Mouse (Mus musculus): ENCODE data around the gene Alkbh7. TPM values are rescaled to one million over a fixed set of nuclear protein-coding genes. Genes with fewer than 3 reads are reported as not detected.
A peak's percentile ranks its signal among the peaks of the same experiment; 100 is the strongest.

Alkbh7 gene
- total RNA-seq, 2 experiments from 2014 or later = 7.6 to 13.0 TPM

- ATAC-seq (ENCODE audit: poor library complexity, severe bottlenecking) = no peak
Observed at GRCm38 (mm10) chr17:57029691-57030090, 32.6 kb downstream of the Alkbh7 start.

DNA sequence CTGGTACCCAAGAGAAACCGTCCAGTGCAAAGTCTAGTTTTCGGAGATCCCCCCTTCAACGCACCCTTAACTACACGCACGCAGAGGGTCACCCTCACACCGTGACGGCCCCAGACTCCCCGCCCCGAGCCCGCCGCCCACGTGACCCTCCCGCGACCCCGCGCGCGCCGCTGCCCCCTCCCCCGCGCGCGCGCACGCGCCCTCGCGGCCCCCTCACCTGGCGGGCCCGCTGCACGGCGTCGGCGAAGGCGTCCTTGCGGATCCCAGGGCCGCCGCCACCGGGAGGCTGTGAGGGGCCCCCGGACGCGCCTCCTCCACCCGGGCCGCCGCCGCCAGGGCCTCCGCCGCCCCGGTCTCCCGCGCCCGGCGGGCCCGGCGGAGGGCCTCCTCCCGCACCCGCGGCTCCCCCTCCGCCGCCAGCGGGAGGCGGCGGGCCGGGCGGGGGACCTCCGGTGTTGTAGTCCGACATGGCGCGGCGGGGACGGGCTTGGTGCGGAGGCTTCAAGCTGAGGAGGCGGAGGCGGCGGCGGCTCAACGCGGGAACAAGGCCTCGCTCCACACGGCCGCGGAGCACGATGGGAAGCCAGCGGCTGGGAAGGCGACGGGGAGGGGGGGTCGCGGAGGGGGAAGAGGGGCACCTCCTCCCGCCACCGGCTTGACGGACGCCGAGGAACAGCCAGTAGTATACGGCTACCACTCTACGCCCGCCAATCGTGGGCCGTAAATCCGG, 34.0 kb downstream of the Alkbh7 start, which contains the start of gene Khsrp:
Gene Khsrp, minus strand, starts transcription at position 592 of the 730 bp plus-strand sequence.
- ATAC-seq (ENCODE audit: poor library complexity, severe bottlenecking) = no peak

DNA sequence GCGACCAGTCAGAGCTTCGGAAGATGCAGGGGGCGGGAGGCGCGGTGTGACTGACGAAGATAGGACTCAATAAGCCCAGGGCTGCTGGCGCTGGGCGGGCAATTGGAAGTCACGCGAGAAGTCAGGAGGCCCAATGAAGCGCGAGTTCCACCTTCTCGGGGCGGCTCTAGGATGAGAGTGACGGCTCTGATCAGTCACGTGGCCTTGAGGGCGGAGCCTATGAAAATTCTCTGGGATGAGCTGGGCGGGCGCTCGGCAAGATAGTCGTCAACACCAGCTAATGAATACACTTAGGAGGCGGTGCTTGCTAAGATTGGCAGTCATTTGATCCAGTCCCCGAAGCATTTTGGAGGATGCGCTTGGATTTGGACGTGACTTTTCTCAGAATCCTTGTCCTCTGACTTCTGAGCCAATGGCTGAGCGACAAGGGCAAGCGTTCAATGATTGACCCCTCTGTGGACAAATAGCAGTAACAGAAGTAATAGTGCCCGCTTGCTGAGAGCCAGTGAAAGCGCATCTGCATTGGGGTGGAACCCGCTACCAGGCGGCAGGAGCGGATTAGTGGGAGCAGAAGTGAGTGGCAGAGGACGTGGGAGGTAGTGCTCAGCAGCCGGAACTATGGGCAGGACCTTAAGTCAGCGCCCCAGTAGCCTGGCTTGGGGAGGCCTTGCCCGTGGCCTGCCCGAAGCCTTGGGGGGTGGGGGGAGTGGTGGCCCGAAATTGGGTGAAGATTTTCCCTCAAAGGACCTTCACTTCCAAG, 34.7 kb downstream of the Alkbh7 start:
- peak; percentile 83 for ATAC-seq (ENCODE audit: poor library complexity, severe bottlenecking)

DNA sequence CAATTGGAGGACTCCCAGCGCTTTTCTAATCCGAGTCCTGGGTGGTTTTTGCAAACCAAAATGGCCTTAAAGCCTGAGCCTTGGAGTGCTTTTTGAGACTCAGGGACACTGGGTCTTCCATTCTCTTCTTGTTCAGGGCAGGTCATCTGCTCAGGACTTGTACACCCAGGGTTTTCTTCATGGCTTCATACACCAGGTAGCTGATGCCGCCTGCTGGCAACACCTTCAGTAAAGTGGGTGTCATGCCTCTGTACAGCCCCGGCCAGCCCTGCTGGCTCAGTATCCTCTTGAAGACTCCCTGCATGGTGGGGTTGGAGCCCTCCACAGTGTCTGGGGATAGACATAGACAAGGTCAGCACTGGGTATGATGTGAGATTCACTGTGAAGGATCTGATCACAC, 35.7 kb downstream of the Alkbh7 start:
- no peak for ATAC-seq (ENCODE audit: poor library complexity, severe bottlenecking)

- ATAC-seq (ENCODE audit: poor library complexity, severe bottlenecking) = peak; percentile 30; the same call in 1 of the 2 replicates
Observed at GRCm38 (mm10) chr17:57038978-57039377, 41.8 kb downstream of the Alkbh7 start.

- no peak for ATAC-seq (ENCODE audit: poor library complexity, severe bottlenecking)
Observed at GRCm38 (mm10) chr17:57041554-57041953, 44.4 kb downstream of the Alkbh7 start, which contains the start of gene Slc25a41. TSS of gene Slc25a41 (minus strand) at chr17:57041654.

DNA sequence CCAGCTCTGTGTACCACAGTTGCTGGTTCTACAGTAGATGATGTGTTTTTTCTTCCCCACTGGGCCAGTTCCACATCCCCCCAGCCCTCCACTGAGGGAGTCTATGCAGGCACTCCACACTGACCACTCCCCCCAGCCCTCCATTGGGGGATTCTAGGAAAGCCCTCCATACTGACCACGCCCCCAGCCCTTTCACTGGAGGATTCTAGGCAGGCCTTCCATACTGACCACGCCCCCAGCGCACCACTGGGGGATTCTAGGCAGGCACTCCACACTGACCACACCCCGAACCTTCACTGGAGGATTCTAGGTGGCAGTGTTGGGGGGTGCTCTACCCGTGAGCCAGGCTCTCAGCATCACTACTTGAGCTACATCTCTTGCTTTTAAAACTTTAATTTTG, 50.3 kb downstream of the Alkbh7 start:
- ATAC-seq (ENCODE audit: poor library complexity, severe bottlenecking) = no peak

DNA sequence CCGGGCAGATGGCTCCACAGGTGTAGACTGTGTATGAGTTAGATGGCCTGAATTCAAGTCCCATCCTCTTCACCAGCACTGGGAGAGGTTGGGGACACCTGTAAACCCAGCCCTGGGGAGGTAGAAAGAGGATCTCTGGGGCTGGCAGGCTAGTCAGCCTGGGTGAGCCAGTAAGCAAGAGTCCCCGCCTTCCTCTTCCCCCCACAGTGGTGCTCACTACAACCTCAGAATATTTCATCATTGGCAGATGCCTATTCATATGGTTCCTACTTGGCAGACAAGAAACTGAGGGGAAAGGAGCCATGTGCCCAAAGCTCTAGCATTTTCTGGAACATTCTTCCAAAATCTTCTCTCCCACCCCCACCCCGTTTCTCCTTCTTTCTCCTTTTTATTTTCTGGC, 51.7 kb downstream of the Alkbh7 start:
- peak; percentile 79 for ATAC-seq (ENCODE audit: poor library complexity, severe bottlenecking)

Other genes starting within 250 kb of the Alkbh7 start
- gene Nrtn, start 239.8 kb upstream of the Alkbh7 start, total RNA-seq (2015) = not detected in 2 replicates
- not detected in 2 replicates for gene Nrtn, start 239.8 kb upstream of the Alkbh7 start, total RNA-seq (2017)
- gene Dus3l, start 232.6 kb upstream of the Alkbh7 start, total RNA-seq (2015) = 8.4 and 8.7 TPM in 2 replicates
- gene Dus3l, start 232.6 kb upstream of the Alkbh7 start, total RNA-seq (2017) = 10.5 and 14.6 TPM in 2 replicates
- gene Prr22, start 227.1 kb upstream of the Alkbh7 start, total RNA-seq (2015) = 0.32 and 0.85 TPM in 2 replicates
- gene Prr22, start 227.1 kb upstream of the Alkbh7 start, total RNA-seq (2017) = not detected in 2 replicates
- gene Rfx2, start 166.3 kb upstream of the Alkbh7 start, total RNA-seq (2015) = 5.0 and 5.2 TPM in 2 replicates
- 1.7 and 2.8 TPM in 2 replicates for gene Rfx2, start 166.3 kb upstream of the Alkbh7 start, total RNA-seq (2017)
- gene Acsbg2, start 122.9 kb upstream of the Alkbh7 start, total RNA-seq (2015) = not detected in 2 replicates
- gene Acsbg2, start 122.9 kb upstream of the Alkbh7 start, total RNA-seq (2017) = not detected in 2 replicates
- gene 1700061G19Rik, start 121.9 kb upstream of the Alkbh7 start, total RNA-seq (2015) = 0.32 and 0.40 TPM in 2 replicates
- 0.07 and 0.53 TPM in 2 replicates for gene 1700061G19Rik, start 121.9 kb upstream of the Alkbh7 start, total RNA-seq (2017)
- 10.6 and 11.0 TPM in 2 replicates for gene Mllt1, start 61.9 kb upstream of the Alkbh7 start, total RNA-seq (2015)
- 11.2 and 15.1 TPM in 2 replicates for gene Mllt1, start 61.9 kb upstream of the Alkbh7 start, total RNA-seq (2017)
- gene Acer1, start 15.2 kb upstream of the Alkbh7 start, total RNA-seq (2015) = not detected in 2 replicates
- gene Acer1, start 15.2 kb upstream of the Alkbh7 start, total RNA-seq (2017) = 0.04 TPM in 1 of 2 replicates, not detected in the other
- 19.1 and 20.0 TPM in 2 replicates for gene Clpp, start 7.0 kb upstream of the Alkbh7 start, total RNA-seq (2015)
- gene Clpp, start 7.0 kb upstream of the Alkbh7 start, total RNA-seq (2017) = 25.1 and 27.3 TPM in 2 replicates
- not detected in 2 replicates for gene Pspn, start 2.7 kb downstream of the Alkbh7 start, total RNA-seq (2015)
- not detected in 2 replicates for gene Pspn, start 2.7 kb downstream of the Alkbh7 start, total RNA-seq (2017)
- 41.1 and 45.2 TPM in 2 replicates for gene Gtf2f1, start 13.9 kb downstream of the Alkbh7 start, total RNA-seq (2015)
- 88.0 and 95.6 TPM in 2 replicates for gene Gtf2f1, start 13.9 kb downstream of the Alkbh7 start, total RNA-seq (2017)
- gene Gm17949, start 14.1 kb downstream of the Alkbh7 start, total RNA-seq (2015) = not detected in 2 replicates
- gene Gm17949, start 14.1 kb downstream of the Alkbh7 start, total RNA-seq (2017) = not detected in 2 replicates
- gene Khsrp, start 34.2 kb downstream of the Alkbh7 start, total RNA-seq (2015) = 56.0 and 66.5 TPM in 2 replicates
- gene Khsrp, start 34.2 kb downstream of the Alkbh7 start, total RNA-seq (2017) = 43.9 and 57.7 TPM in 2 replicates
- gene Slc25a41, start 44.3 kb downstream of the Alkbh7 start, total RNA-seq (2015) = not detected in 2 replicates
- not detected in 2 replicates for gene Slc25a41, start 44.3 kb downstream of the Alkbh7 start, total RNA-seq (2017)
- gene Crb3, start 61.8 kb downstream of the Alkbh7 start, total RNA-seq (2015) = 0.51 TPM in 1 of 2 replicates, not detected in the other
- gene Crb3, start 61.8 kb downstream of the Alkbh7 start, total RNA-seq (2017) = not detected in 2 replicates
- gene Slc25a23, start 62.5 kb downstream of the Alkbh7 start, total RNA-seq (2015) = 4.1 and 5.8 TPM in 2 replicates
- 0.49 and 0.77 TPM in 2 replicates for gene Slc25a23, start 62.5 kb downstream of the Alkbh7 start, total RNA-seq (2017)
- 69.7 and 73.9 TPM in 2 replicates for gene Dennd1c, start 81.2 kb downstream of the Alkbh7 start, total RNA-seq (2015)
- gene Dennd1c, start 81.2 kb downstream of the Alkbh7 start, total RNA-seq (2017) = 21.2 and 35.8 TPM in 2 replicates
- 0.13 TPM in 1 of 2 replicates, not detected in the other for gene Tubb4a, start 90.4 kb downstream of the Alkbh7 start, total RNA-seq (2015)
- gene Tubb4a, start 90.4 kb downstream of the Alkbh7 start, total RNA-seq (2017) = 0.11 and 0.41 TPM in 2 replicates
- gene Tnfsf9, start 108.0 kb downstream of the Alkbh7 start, total RNA-seq (2015) = 3.9 and 6.3 TPM in 2 replicates
- 1.5 and 2.2 TPM in 2 replicates for gene Tnfsf9, start 108.0 kb downstream of the Alkbh7 start, total RNA-seq (2017)
- not detected in 2 replicates for gene Cd70, start 152.4 kb downstream of the Alkbh7 start, total RNA-seq (2015)
- not detected in 2 replicates for gene Cd70, start 152.4 kb downstream of the Alkbh7 start, total RNA-seq (2017)
- gene Tnfsf14, start 196.8 kb downstream of the Alkbh7 start, total RNA-seq (2015) = 5.5 and 6.3 TPM in 2 replicates
- gene Tnfsf14, start 196.8 kb downstream of the Alkbh7 start, total RNA-seq (2017) = 15.6 and 15.7 TPM in 2 replicates
- gene C3, start 230.8 kb downstream of the Alkbh7 start, total RNA-seq (2015) = 699 and 776 TPM in 2 replicates
- 1,145 and 1,156 TPM in 2 replicates for gene C3, start 230.8 kb downstream of the Alkbh7 start, total RNA-seq (2017)